Mouse (Mus musculus) gastrocnemius, adult 18-20 months (tissue): ENCODE measurements around the gene Jmjd8. TPM values are rescaled to one million over a fixed set of nuclear protein-coding genes. Genes with fewer than 3 reads are reported as not detected.
"Not testable (repeated sequence)": the region's sequence is repeated elsewhere in the genome, so short reads cannot be mapped to it uniquely, and the experiment has no call there.

Experiments
- DNase-seq: peaks from one replicate; pipeline ENCODE4 v3.0.0; 2021; ENCODE audit warnings: low spot score
- long read RNA-seq, 2 experiments: library from polyadenylated mRNA; stranded (forward); transcript quantifications; one replicate each; pipeline ENCODE4 v2.0.0; 2021
- total RNA-seq, 2 experiments: library from RNA; stranded (reverse); gene quantifications; 2 replicates each; pipeline ENCODE4 v1.2.3; 2021

Gene Jmjd8
- 10 to 100 TPM; 12.6 to 14.2 TPM for total RNA-seq
- long read RNA-seq, experiment 1, transcript Jmjd8-205 (9 exons, 2,268 nt) = major isoform, 8 of 10 reads
- long read RNA-seq, experiment 1, partial matches to known transcripts = 0 of 10 reads
- long read RNA-seq, experiment 1, other reads (novel, unspliced or antisense) = 2 of 10 reads
- long read RNA-seq, experiment 2, transcript Jmjd8-205 (9 exons, 2,268 nt) = major isoform, 8 of 9 reads
- long read RNA-seq, experiment 2, partial matches to known transcripts = 0 of 9 reads
- long read RNA-seq, experiment 2, other reads (novel, unspliced or antisense) = 1 of 9 reads

GRCm38 (mm10) chr17:25828712-25829557 lies at the start of gene Jmjd8:
Jmjd8 (plus strand) TSS chr17:25828867.
- DNase-seq = peak; percentile 70

DNA sequence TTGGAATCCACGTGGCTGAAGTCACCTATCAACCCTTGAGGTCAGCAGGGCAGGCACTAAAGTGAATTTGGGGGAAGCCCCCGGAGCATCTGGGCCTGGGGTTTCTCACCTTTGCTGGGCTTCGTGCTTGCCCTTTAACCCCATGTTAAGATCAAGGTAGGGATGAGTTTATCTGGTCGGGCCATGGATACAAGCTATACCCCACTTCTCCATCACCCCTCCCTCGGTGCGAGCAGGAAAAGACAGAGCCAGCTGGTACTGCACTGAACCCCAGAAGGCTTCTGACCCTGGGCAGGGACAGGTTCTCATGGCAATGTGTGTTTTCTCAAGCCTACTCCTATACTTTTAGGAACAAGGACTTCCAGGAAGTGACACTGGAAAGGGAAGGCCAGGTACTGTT lies 47.3 kb upstream of the Jmjd8 start:
- DNase-seq = no peak

DNA sequence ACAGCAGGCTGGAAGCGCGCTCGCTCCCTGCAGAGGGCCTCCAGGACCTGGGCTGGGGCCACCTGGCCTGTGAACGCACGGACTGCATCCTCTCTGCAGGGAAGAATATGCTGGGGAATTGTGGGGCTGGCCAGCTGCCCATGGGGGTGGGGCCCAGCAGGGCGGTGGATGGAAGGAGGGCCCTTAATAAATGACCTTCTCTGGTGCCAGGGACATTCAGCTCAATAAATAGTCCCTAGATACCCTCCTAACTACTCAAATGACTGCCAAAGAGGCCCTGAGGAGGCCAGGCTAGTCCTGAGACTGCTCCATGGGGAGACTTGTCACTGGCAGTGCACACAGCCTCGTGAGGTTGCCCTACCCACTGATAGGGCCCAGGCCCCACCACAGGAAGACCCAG lies 45.6 kb upstream of the Jmjd8 start:
- DNase-seq = no peak

DNA sequence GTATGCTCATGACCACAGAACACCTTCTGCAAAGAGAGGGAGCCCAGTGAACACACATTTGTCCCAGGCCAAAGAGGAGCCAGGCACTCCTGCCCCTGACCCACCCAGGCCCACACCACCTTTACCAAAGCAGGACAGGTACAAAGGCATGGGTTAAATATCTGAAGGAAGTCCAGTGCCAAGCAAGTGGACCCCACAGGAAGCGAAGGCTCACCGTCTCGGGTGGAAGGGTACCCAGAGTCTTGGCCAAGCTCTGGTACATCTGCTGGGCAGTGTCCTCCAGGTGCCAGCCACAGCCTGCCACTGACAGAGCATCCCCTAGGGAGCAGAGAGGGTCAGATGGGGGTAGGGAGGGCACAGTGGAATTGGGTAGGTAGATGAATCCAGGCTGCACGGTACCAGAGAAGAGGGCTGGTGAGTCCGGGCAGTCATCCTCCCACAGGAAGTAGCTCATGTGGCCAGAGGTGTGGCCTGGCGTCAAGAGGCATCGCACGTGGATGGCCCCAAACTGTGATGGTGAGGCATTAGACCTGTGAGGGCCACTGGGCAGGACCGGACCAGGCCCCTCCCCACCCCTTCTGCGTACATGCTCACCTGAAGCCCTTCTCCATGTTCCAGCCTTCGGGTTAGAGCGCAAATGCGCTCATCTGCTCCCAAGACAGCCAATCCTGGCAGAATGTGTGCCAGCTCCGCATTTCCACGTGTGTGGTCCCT lies 44.6 kb upstream of the Jmjd8 start:
- DNase-seq = no peak

- peak; percentile 95 for DNase-seq
These were observed 43.4 kb upstream of the Jmjd8 start, which contains the start of gene Haghl for GRCm38 (mm10) chr17:25785281-25785745. Haghl (minus strand) TSS chr17:25785673.

GRCm38 (mm10) chr17:25786280-25786679 lies 42.4 kb upstream of the Jmjd8 start, which contains the start of gene Ccdc78:
Ccdc78 (plus strand) TSS chr17:25786580.
- DNase-seq = no peak

- no peak for DNase-seq
These were observed 41.7 kb upstream of the Jmjd8 start for GRCm38 (mm10) chr17:25786781-25787504.

DNA sequence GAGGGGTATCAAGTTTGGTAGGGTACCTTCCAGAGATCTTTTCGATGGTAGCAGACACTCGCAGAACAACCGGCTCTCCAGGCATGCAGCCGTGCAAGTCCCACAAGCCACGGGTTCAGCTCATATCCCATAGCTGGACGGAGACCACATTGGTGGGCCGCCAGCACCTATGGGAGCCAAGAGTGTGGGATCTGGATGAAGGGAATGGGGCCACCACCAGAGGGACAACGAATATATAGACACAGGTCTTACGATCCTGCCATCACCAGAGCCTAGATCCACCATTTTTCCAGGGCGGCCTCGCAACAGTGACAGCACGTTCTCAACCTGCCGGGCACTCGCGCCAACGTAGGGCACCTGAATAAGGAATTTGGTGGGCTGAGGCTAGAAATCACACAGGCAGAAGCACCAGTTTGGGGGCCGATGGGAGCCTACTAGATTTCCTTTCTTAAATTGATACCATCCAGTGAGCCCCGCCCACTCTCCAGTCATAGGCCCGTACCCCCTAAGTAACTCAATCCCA lies 37.3 kb upstream of the Jmjd8 start:
- no peak for DNase-seq

GRCm38 (mm10) chr17:25791843-25792527 lies 36.7 kb upstream of the Jmjd8 start:
- DNase-seq = peak; percentile 87

DNA sequence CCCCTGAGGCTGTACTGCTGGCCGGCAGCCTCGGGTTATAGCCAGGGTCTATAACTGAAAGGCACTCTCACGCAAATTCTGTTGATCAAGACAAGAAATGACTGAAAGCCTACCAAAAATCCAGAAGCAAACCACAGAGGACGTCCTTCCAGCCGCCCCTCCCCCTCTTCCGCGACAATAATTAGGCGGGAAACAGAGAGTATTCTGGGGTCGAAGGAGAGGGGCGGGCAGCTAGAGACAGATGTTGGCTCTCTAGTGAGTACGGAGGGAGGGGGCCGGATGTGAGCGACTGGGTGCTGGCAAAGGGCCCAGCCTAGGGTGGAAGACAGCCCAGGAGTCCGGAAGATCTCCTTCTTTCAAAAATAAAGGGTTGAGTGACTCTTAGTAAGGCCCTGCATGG lies 36.1 kb upstream of the Jmjd8 start, which contains the start of gene Fam173a:
TSS of gene Fam173a (minus strand) at position 287 of the 400 bp plus-strand sequence.
- peak; percentile 53 for DNase-seq

GRCm38 (mm10) chr17:25794197-25794596 lies 34.5 kb upstream of the Jmjd8 start:
- DNase-seq = no peak

DNA sequence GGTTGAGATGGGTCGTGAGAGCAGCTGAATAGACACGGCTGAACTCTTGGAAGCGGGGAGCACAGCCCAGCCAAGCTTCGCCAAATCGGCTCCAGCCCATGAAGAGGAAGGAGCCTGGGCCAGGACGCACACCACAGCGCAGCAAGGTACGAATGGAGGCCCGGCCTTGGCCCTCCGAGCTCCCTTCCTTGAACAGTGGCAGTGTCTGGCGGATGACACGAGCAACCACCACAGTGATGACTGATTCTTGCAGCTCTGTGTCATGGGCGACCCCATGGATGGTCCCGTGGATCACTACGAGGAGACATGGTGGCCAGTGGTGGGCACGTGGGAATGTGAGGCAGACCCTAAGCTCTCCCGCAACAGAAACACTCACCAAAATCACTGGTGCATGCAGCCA lies 33.7 kb upstream of the Jmjd8 start:
- no peak for DNase-seq

GRCm38 (mm10) chr17:25795609-25796092 lies 33.0 kb upstream of the Jmjd8 start, which contains the start of gene AC134908.4:
AC134908.4 (minus strand) TSS chr17:25795659.
- DNase-seq = no peak

DNA sequence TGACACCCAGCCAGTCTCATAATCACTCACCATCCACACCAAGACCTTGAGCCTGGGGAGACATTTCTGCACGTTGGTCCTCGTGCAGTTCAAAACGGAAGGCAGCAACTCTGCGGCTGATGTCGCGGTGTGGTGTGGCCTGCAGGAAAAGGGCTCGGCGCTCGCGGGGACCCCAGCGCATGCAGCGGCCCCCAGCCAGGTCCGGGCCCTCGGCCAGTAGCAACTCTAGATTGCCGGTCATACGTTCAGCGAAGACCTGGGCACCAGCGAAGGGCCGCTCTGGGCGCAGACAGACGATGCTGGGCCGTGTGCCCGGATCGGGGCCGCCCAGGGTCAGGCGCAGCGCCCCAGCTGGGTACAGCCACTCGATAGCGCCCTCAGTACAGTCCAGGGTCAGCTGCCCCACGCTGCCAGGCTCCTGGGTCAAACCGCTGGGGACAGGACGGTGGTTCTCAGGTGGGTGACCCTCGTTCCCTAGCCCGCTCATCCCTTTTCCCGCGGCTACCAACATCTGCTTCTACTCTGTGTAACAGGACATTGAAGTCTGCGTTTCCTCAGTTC lies 32.4 kb upstream of the Jmjd8 start:
- DNase-seq = peak; percentile 60

- peak; percentile 87 for DNase-seq
These were observed 31.7 kb upstream of the Jmjd8 start, which contains the start of gene Metrn for GRCm38 (mm10) chr17:25796951-25797369. Metrn (minus strand) TSS chr17:25797136.

DNA sequence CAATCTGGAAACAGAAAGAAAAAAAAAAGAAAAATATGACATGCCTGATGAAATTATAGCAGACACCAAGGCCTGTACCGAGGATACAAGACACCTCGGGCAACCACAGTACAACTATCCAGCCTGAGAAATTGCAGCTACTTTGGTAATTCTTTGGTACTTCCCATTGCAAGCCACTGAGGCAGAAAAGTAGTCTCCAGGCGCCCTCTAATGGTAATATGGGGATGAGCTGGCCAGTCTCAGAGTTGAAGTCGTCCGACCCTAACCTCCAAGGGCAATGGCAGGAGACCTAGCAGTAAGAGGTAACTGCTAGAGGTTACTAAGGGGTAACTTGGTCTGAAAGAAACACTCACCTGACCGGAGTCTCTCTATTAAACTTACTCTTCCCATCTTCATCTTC lies 27.6 kb upstream of the Jmjd8 start:
- peak; percentile 78 for DNase-seq

DNA sequence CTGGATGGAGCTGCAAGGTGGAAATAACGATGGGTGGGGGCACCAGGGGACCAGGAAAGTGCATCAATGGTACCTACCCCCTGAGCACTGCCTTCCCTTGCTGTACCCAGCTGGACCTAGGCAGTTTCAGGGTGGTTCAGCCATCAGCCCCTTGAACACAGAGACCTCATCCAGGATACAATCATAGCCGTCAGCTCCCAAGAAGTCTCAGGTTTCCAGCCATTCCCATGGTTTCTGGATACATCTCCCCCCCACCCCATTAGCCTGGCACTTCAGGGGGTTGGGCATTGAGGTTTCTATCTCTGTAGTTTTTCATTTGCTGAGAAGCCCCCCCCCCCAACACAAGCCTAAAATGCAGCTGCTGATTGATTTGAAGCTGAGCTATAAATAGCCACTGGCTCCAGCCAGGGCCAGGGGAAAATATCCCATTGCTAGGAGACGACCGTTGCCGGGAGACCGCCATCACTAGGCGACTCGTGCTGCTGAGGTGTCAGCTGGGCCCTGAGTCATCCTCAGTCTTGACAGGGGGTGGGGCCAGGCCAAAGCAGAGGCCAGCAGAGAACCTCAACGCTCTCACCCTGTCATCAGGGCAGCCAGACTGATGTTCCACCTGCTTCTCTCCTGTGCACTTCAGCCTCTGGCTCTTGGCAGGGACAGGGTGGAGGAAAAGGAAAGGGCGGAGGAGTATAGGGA lies 25.7 kb upstream of the Jmjd8 start:
- DNase-seq = peak; percentile 27

GRCm38 (mm10) chr17:25806507-25806906 lies 22.2 kb upstream of the Jmjd8 start:
- DNase-seq = no peak

DNA sequence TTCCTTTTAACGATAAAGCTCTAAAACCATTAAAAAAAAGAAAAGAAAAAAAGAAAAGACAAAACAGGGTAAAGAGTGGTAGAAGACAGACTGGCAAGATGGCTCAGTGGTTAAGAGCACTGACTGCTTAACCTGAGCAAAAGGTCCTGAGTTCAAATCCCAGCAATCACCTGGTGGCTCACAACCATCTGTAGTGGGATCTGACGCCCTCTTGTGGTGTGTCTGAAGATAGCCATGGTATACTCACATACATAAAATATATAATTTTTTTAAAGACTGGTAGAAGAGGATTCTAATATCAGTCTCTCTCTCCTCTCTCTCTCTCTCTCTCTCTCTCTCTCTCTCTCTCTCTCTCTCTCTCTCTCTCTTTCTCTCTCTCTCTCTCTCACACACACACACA lies 21.2 kb upstream of the Jmjd8 start:
- not testable (repeated sequence) for DNase-seq
